Mouse (Mus musculus): ENCODE data around the gene Fopnl. TPM values are rescaled to one million over a fixed set of nuclear protein-coding genes. Genes with fewer than 3 reads are reported as not detected.

Gene Fopnl
- total RNA-seq (2023): 10 to 100 TPM; 36.4 to 37.9 TPM

GRCm38 (mm10) chr16:14316884-14317876, at the start of gene Fopnl:
Fopnl (minus strand) TSS chr16:14317405.

GRCm38 (mm10) chr16:14361362-14362098, 44.3 kb upstream of the Fopnl start, which contains the start of gene Abcc1:
Abcc1 (plus strand) TSS chr16:14361558.

GRCm38 (mm10) chr16:14291223-14291622, 26.0 kb downstream of the Fopnl start, which contains the start of gene Myh11:
Myh11 (minus strand) TSS chr16:14291372.

Other genes with a start within 250 kb of the Fopnl start
- gene Nde1, start 154.1 kb downstream of the Fopnl start, total RNA-seq (2023): 10 to 100 TPM; 41.3 to 42.5 TPM
- 10 to 100 TPM; 41.4 to 43.5 TPM for gene Marf1, start 154.1 kb downstream of the Fopnl start, total RNA-seq (2023)
- gene Myh11, start 26.0 kb downstream of the Fopnl start, total RNA-seq (2023): not detected
- 10 to 100 TPM; 18.8 to 20.1 TPM for gene Abcc1, start 44.2 kb upstream of the Fopnl start, total RNA-seq (2023)
- gene A630010A05Rik, start 244.9 kb upstream of the Fopnl start, total RNA-seq (2023): not detected

Data from neutrophil, adult 59 days (primary cell).